Mouse (Mus musculus): ENCODE measurements around the gene Ddx6.

The Ddx6 gene

DNA sequence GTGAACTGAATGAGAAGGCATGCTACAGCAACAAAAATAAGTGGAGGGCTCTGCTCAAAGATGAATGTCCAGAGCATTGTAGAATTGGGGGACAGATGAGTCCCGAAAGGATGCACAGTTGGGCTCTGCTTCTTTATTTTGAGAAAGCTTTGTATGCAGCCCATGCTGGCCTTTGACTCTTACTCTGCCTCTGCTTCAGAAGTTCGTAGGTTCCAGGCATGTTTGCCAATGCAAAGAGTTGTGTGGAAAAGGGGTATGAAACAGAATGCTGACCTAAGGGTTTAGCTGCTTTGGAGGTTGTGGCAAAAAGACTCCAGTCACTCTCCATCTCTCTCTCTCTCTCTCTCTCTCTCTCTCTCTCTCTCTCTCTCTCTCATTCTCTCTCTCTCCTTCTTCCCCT lies 36.9 kb downstream of the Ddx6 start:
- no peak for DNase-seq (ENCODE audit: low read depth, low spot score)

DNA sequence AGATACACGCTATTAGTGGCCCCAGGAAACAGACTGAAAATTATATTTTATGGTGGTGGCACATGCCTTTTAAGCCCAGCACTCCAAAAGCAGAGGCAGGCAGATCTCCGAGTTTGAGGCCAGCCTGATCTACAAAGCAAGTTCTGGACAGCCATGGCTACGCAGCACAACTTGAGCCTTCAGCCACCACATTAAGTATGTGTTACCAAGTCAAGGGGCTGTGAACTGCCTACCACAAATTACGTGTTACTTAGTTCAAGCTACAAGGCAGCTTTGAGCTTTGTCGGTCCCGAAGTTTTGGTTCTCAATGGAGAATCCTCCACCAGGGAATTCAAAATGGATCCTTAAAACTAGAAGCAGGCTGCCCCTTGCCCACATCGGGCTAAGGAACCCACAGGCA lies 38.4 kb downstream of the Ddx6 start:
- no peak for DNase-seq (ENCODE audit: low read depth, low spot score)

DNA sequence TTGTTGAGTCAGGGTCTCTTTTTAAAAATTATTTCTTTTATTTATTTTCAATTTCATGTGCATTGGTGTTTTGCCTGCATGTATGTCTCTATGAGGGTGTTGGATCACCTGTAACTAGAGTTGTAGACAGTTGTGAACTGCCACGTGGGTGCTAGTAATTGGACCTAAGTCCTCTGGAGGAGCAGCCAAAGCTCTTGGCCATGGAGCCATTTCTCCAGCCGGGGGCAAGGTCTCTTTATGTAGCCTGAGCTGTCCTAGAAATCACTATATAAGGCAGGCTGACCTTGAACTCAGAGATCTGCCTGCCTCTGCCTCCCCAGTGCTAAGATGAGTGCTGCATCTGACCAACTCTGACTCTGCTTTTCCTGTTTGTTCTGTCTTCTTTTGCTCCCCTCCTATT lies 39.5 kb downstream of the Ddx6 start:
- no peak for DNase-seq (ENCODE audit: low read depth, low spot score)

DNA sequence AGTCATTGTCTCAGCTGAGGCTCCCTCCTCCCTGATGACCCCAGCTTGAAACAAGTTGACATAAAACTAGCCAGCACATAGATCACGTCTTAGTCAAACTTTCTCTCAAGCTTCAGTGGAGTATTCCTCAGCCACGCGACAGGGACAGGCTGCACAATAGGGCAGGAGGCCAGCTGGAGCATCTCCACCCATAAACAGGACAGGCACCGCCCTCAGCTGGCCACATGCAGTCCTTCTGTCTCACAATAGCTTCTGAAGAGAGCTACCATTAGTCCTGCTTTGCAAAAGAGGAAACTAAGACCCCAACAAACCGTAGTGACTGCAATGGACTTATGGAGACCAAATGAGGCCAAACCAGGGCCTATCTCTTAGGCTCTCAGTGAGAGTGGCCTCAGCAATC lies 40.8 kb downstream of the Ddx6 start:
- no peak for DNase-seq (ENCODE audit: low read depth, low spot score)

DNA sequence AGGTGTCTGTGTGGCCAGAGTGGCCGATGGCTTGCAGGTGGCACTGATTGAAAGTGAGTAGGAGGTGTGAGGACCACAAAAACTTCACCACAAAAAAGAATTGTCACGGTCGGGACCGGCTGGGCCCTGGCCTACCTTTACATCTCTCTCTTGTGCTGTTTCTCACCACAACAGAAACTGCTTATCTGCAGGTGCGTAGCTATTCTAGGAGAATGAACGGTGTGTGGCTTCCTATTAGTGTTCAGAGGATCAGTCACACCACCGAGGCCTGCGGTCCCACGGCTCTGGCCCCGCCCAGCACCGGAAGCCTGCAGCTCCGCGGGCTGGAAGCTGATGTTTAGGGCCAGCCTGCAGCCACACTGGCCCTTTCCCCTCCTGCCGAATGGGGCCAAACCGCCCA lies 41.2 kb downstream of the Ddx6 start:
- no peak for DNase-seq (ENCODE audit: low read depth, low spot score)

DNA sequence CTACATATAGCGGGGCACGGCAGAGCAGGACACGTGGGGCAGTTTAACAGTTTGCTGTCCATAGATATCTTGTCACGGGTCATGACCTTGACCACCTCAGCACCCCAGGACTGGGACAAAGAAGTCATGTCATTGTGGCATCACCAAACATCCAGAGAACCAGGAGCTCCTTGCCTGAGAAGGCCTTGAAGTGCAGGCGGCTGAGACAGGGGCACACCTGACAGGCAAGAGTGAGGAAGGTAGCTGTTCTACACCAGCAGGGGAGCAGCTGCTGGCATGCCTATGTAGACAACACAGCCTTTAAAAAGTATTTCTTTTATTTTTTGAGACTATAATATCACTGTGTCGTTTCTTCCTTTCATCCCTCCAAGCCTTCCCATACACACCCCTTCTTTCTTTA lies 41.7 kb downstream of the Ddx6 start:
- no peak for DNase-seq (ENCODE audit: low read depth, low spot score)

DNA sequence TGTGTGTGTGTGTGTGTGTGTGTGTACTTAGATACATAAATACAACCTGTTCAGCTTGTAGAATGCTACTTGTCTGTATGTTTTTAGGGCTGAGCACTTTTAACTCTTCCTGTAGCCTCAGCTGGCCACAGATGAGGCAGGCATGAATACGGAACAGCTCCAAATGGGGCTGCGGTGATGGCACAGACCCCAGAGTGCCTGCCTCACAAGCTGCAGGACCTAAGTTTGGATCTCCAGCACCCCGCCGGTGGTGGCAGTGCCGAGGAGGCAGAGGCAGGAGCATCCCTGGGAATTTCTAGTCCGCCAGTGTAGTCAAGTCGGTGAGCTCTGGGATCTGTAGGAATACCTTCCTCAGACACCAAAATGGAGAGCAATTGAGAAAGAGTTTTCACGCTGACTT lies 42.3 kb downstream of the Ddx6 start:
- DNase-seq (ENCODE audit: low read depth, low spot score): no peak

DNA sequence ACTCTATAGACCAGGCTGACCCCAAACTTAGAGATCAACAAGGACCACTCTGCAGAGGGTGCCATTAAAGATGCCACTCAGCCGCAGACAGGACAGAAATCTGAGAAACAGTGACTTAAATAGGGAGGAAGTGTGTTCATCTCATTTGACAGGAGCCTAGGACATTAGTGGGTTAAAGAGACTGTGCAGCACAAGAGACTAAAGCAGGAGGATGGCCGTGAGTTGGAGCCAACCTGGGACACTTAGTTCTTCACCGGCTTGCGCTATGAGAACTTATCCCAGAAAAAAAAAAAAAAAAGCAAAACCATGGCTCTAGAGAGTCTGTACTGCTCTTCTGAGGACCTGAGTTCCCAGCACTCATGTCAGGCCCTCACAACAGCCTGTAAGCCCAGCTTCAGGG lies 43.0 kb downstream of the Ddx6 start:
- no peak for DNase-seq (ENCODE audit: low read depth, low spot score)

DNA sequence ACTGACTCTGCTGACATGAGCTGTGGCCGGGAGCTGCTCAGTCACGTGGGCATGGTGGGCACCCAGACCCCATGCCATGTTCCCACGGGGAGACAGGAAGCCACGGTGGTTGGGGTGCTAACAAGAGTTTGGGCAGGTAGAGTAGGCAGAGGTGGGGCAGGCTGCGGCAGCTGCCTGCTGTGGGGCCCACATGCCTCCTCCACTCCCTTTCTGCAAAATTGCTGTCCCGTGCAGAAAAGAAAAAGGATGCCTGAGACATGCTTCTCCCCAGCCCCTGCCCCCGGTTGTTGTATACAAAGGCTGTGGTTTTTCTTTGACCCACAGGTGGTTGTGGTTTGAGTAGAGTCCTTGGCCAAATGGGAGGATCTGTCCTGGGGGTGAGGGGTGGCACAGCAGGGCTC lies 44.2 kb downstream of the Ddx6 start:
- DNase-seq (ENCODE audit: low read depth, low spot score): no peak

DNA sequence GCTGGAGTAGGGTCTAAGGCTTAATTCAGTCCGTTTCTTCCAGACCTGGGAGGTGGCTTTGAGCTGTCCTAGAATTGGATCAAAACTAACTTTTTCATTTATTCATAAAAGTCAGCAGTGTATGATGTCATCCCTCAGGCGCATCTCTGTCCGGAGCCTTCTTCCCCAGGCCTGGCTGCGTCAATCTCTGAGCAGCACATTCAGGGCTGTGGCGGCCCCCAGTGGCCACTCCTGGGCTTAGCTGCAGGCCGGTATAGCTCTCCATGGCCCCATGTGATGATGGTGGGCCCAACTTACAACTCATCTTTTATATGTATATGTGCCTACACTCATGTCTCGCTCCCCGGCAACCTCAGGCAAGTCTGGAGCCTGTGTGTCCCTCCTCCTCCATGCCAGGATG lies 47.3 kb downstream of the Ddx6 start:
- no peak for DNase-seq (ENCODE audit: low read depth, low spot score)

DNA sequence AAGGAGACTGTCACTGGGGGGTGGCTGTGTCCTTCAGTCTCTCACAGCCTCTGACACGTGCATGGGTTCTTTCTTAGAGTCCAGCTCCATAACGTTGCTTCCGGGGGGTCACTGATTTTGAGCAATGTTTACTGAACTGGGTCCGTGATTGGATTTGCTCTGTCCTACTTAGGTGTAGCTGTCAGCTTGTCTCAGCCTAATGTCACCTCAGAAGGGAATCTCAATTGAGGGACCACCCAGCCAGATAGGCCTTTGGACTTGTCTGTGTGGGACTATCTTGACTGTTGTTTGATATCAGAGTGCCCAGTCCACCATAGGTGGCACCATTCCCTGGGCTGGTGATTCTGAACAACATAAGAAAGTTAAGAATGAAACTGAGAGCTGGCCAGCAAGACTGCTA lies 49.2 kb downstream of the Ddx6 start:
- DNase-seq (ENCODE audit: low read depth, low spot score): no peak

DNA sequence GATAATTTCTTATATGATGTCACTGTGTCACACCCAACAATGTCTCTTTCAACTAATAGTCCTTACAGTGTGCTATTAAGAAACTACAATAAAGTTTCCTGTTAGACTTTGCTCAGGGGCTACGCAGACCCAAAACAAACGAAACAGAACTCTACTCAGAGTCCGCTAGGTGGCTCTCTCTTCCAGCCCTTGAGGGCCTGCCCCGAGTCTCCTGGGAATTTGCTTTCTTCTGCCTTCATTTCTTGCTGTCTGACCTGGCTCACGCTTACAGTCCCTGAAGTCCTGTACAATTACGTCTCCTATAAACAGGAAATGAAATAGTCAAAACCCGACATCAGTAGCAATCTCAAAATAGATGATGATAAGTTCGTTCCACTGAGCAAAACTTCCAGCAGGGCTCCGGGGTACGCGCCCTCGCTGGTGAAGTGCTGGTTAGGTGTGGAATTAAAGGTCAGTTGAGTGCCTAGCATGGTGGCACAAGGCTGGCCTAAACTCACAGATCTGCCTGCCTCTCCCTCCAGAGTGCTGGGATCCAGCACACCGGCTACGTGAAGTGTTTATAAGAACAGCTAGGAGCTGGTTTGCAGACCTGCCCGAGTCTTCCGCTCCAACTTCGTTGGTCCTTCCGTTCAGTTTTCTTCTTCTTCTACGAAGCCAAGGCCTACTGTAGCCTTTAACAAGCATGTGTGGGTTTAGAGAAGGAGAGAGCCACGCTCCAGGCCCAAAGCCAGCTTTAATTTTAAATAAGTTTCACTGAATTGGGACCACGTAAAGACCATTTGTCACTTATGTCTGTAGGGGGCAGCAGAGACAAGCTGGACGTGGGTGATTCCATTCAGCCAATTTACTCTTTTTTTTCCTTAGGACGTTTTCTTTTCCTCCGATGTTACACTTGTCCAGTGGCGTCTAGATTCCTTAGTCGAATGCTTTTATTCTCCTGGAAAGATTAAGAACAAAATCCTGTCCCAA lies 50.7 kb downstream of the Ddx6 start:
- DNase-seq (ENCODE audit: low read depth, low spot score): peak; percentile 40

DNA sequence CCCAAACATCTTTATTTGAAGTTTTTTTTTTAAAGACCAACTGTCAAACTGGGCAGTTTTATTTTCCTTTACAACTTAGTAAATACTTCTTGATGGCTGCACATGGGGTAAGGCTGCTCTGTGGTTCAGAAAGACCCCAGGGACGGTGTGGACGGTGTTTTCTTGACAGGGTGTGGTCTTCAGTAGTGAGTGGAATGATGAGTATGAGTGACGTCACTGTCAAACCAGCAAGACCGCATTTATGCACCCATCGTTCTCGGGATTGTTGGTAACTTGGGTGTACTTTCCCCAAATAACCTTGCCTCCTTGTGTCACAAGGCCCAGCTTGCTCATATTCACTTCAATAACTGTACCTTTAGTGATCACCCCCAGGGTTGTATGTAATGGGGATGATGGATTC lies 59.0 kb downstream of the Ddx6 start:
- no peak for DNase-seq (ENCODE audit: low read depth, low spot score)

DNA sequence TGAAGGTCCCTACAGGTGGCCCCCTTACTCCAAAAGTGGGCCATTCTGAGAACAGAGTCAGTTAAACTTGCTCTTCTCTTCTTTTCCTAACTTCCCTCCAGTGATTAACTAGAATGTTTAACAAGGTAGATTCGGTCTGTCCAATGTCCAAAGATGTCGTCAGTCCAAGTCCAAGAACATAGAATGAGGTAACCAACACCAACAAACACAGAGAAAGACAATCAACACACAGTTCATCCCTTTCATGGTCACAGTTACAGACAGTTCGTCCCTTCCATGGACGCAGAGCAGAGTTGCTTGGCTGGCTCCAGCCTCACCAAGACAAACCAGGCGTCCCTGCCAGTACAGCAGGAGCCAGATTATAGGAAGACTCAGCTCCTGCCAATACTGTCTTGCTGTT lies 66.7 kb downstream of the Ddx6 start:
- no peak for DNase-seq (ENCODE audit: low read depth, low spot score)

DNA sequence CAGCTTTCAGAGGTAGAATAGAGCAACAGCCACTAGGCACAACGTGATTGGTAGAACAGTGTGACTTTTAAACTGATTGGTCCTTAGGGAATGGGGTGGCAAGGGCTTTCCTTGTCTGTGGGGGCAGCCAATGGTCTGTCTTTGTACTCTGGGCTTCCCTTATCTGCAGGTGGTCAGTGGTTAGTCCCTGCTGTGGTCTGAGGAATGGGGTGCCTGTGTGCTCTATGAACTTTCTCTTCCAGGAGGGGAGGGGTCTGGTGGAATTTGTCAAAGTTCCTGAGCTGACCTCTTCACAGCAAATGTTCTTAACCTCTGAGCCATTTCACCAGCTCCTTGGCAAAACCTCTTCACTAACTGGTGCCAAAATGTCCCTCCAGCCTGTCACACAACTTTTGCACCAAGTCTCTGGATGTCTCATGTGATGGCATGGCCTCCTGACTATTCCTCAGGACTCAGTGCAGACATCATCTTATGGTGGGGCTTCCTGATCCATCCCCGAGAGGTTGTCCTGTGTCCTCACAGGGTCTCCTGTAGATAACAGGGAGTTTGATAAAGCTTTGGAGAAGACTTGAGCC lies 67.7 kb downstream of the Ddx6 start:
- no peak for DNase-seq (ENCODE audit: low read depth, low spot score)

DNA sequence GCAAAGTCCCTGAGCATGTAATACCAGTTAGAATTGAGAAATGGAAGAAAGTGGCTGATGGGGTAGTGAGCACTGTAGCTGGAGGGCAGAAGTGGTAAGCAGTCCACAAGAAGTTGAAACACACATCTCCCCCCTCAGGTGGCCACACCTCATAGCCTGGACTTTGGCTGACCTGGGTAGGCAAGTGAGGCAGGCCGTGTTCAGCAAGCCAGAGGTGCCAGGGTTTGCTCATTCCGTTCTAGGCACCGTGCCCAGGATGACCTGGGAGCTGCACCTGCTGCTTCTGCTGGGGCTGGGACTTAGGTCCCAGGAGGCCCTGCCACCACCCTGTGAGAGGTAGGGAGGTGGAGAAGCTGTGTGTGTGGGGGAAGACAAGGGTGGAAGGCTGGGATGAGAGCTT lies 68.3 kb downstream of the Ddx6 start, which contains the start of gene Treh:
TSS of gene Treh (plus strand) at position 229 of the 400 bp plus-strand sequence.
- no peak for DNase-seq (ENCODE audit: low read depth, low spot score)

DNA sequence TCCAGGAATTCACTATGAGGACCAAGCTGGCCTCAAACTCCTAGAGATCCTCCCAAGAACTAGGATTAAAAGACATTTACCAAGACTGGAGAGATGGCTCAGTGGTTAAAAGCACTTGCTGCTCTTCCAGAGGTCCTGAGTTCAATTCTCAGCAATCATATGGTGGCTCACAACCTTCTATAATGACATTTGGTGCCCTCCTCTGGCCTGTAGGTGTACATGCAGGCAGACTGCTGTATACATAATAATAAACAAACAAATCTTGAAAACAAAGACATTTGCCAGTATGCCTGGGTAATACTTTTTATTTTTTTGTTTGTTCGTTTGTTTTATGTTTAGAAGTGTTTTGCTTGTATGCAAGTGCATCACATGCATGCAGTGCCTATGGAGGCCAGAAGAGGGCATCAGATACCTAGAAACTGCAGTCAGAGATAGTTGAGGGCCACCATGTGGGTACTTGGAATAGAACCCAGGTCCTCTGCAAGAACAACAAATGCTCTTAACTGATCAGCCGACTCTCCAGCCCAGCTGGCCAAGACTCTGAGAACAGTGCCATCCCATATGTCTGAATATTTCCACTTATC lies 73.7 kb downstream of the Ddx6 start:
- no peak for DNase-seq (ENCODE audit: low read depth, low spot score)

DNA sequence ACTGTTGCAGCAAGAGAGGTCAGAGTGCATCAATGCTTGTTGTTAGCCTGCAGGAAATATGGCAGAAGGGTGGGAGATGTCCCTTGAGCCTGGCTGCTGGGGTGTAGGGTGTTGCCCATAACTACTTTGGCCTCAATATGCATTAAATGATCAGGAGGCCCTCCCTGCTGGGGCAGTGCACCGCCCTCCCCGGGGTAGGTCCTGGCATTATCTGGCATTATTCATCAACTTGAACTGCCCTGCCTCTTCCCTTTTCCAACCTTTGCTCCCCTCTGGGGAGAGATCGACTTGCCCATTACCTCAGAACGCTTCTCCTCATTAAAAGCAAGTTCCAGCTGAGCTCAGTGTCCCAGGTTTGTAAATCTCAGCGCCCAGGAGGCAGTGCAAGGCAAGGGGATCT lies 74.9 kb downstream of the Ddx6 start:
- no peak for DNase-seq (ENCODE audit: low read depth, low spot score)

DNA sequence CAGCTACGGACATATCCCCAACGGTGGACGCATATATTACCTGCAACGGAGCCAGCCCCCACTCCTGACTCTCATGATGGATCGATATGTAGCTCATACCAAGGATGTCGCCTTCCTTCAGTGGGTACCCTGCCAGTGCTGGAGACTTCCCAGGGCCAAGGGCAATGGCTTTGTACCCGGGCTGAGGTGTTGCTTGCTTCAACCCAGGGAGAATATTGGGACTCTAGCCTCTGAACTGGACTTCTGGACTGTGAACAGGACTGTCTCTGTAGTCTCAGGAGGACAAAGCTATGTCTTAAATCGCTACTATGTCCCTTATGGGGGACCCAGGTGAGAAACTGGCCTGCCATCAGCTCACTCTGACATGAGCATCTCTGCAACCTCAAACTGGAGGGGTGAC lies 78.4 kb downstream of the Ddx6 start:
- DNase-seq (ENCODE audit: low read depth, low spot score): no peak

DNA sequence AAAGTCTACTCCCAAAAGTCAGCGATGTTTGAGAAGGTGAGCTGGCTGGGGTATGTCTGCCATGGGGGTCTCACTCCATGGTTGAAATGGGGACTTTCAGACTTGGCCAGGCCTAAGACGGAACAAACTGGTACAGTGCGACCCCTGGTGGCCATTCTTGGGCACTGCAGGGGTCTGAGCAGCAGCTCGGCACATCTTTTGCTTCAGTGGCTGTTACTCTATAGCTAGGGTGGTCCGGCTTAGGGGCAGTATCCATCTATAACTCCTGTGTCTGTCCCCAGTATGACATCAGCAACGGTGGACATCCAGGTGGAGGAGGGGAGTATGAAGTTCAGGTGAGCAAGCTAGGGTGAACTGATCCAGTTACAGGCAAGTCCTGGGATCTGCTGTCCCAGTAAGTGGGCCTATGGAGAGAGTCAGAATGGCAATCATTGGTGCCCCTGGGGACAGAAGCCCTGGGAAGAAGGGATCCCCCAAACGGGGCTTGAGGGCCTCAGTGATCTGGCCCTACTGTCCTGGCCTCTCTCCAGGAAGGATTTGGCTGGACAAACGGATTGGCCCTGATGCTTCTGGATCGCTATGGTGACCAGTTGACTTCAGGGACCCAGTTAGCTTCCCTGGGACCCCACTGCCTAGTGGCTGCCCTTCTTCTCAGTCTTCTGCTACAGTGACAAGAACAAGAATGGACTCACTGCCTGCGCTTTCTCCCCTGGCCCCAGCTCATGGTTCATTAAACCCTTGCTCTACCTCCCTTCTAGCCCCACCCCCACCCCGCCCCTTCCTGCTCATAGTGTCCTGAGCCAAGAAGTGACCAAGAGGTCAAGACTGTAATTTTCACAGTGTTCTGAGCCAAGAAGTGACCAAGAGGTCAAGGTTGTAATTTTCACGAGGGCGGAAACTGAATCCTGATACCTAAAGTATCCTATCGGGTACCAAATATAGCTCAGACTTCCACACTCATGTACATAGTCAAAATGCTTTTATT lies 80.9 kb downstream of the Ddx6 start:
- no peak for DNase-seq (ENCODE audit: low read depth, low spot score)

DNA sequence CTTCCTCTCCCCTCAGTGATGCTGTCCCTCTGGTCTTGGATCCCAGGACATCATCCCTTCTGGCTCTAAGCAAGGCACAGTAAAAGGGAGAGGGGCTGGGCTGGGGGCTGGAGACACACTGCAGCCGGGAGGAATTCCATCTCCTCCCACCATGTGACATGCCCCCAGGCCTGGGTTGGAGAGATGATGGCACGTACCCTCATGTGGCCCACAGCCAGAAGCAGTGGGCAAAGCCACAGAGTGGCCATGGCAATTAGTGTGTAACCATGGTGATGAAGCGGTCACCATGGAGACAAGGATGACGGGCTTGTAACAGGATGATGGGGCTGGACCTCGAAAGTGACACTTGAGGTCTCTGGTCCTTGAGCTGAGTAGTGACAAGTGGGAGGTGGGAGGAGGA lies 81.9 kb downstream of the Ddx6 start:
- peak; percentile 34 for DNase-seq (ENCODE audit: low read depth, low spot score)

DNA sequence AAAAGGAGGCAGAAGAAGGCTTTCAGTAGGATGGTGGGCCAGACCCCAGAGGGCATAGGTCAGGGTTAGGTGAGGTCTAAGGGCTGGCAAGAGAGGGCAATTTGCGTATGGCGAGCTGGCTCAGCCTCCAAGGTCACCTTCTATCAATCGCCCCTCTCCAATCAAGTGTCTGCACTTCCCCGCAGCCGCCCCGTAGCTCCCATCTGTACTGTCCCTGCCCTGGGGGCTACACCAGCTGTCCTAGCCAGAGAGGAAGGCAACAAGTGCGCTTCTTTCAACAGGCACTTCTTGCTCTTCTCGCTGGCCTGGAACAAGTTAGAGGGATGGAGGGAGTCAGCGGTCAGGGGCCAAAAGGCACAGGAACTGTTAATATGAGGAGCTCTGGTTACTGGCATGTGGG lies 83.3 kb downstream of the Ddx6 start:
- no peak for DNase-seq (ENCODE audit: low read depth, low spot score)

Data from brain, embryonic 18.5 days (tissue).